Mouse (Mus musculus) midbrain, embryonic 13.5 days (tissue): ENCODE results near the gene Mgrn1. TPM values are rescaled to one million over a fixed set of nuclear protein-coding genes. Genes with fewer than 3 reads are reported as not detected.
A peak's percentile ranks its signal among the peaks of the same experiment; 100 is the strongest.

Experiments used
- ATAC-seq: fragments of 200-750 bp; cut with Nextera tagmentation; 2 replicates; pipeline ENCODE4 v1.8.0; 2017; ENCODE audit warnings: mild to moderate bottlenecking, moderate TSS enrichment, moderate library complexity
- H3K27ac ChIP-seq: fragments of 300-500 bp; sonication (generic); 2 replicates; pipeline ENCODE4 v1.5.1; 2015; ENCODE audit warnings: inconsistent platforms, mild to moderate bottlenecking, moderate library complexity
- H3K27me3 ChIP-seq: fragments of 300-500 bp; sonication (generic); 2 replicates; pipeline ENCODE4 v1.6.1; 2015; ENCODE audit warnings: mild to moderate bottlenecking, inconsistent platforms
- H3K36me3 ChIP-seq: fragments of 300-500 bp; sonication (generic); 2 replicates; pipeline ENCODE4 v1.6.1; 2015; ENCODE audit warnings: mild to moderate bottlenecking, inconsistent platforms
- H3K4me1 ChIP-seq: fragments of 300-500 bp; sonication (generic); replicated peaks from 2 replicates; pipeline ENCODE4 v1.6.1; 2015; ENCODE audit warnings: inconsistent platforms
- H3K4me2 ChIP-seq: fragments of 300-500 bp; sonication (generic); replicated peaks from 2 replicates; pipeline ENCODE4 v1.6.1; 2015; ENCODE audit warnings: moderate library complexity, mild to moderate bottlenecking, inconsistent platforms
- H3K4me3 ChIP-seq: fragments of 300-500 bp; sonication (generic); replicated peaks from 2 replicates; pipeline ENCODE4 v1.5.1; 2015; ENCODE audit warnings: mild to moderate bottlenecking, inconsistent platforms
- H3K9ac ChIP-seq: fragments of 300-500 bp; sonication (generic); replicated peaks from 2 replicates; pipeline ENCODE4 v1.6.1; 2015; ENCODE audit warnings: mild to moderate bottlenecking, inconsistent platforms
- H3K9me3 ChIP-seq: fragments of 300-500 bp; sonication (generic); 2 replicates; pipeline ENCODE4 v1.6.1; 2016; ENCODE audit warnings: mild to moderate bottlenecking, inconsistent platforms
- WGBS: fragments of 180-500 bp; shearing (Covaris S2); methylation state at CpG from one replicate; pipeline ENCODE4 v1.1.7; 2015; 5-methylcytosine and 5-hydroxymethylcytosine counted together
- polyA plus RNA-seq: library from polyadenylated mRNA; unstranded; fragments of >200 nt; fragmentation: Nextera tagmentation; extraction: Ambion mirVana; gene quantifications from 2 replicates; pipeline ENCODE4 v1.2.1, GENCODE M21; 2015

Mgrn1 gene
- polyA plus RNA-seq, 1 experiment from 2014 or later: 101 TPM

DNA sequence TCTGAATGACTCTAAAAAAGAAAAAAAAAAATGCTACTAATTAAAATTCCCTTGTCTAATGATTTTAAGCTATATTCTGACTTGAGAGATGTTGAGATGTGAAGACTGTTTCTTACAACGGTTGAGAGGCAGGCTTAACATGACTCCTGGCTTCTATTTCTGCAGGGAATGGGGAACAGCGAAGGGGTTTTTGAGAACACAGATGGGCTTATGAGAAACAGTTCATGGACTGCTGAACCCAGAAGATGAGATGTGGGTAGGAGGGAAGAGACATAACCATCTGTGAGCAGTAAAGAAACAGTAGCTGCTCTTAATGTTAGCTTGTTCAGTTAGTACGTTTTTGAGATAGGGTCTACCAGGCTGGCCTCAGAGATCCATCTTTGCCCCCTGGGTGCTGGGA, 70.6 kb downstream of the Mgrn1 start:
- Histone ChIP-seq H3K9ac (no peak overlapping the region), H3K4me3 (no peak overlapping the region), H3K27me3 (no peaks in the 10 kb centered on the region), H3K4me1 (no peaks in the 10 kb centered on the region), H3K9me3 (no peaks in the 10 kb centered on the region), H3K27ac (no peak overlapping the region), H3K4me2 (no peak overlapping the region), H3K36me3 (peaks cover 74% of the 10 kb centered on the region)
- WGBS: 87% methylated on average over 3 of the region's 3 CpGs
- no peak for ATAC-seq

DNA sequence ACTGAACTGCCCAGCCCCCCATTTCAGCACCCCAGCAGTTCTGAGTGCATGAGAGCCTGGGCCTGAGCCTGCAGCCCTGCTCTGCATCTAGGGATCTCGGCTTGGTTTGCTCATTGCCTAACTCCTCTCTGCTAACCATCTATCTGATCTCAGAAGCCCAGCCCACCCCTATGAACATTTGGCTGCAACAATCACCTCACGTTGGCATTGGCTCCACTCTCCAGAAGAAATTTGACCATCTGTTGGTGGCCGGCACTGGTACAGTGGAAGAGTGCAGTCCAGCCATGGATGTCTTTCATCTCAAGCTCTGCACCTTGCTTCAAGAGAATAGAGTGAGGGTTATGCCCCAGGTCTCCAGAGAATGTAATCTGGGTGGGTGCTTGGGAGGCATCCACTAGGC, 71.4 kb downstream of the Mgrn1 start:
- ATAC-seq: no peak
- no peak overlapping the region for H3K9ac ChIP-seq
- H3K27ac ChIP-seq: no peak overlapping the region
- H3K36me3 ChIP-seq: peaks cover 66% of the 10 kb centered on the region
- no peaks in the 10 kb centered on the region for H3K27me3 ChIP-seq
- H3K9me3 ChIP-seq: no peaks in the 10 kb centered on the region
- no peak overlapping the region for H3K4me3 ChIP-seq
- H3K4me2 ChIP-seq: no peak overlapping the region
- WGBS: 93% methylated on average over 3 of the region's 3 CpGs
- peaks cover 8% of the 10 kb centered on the region for H3K4me1 ChIP-seq

DNA sequence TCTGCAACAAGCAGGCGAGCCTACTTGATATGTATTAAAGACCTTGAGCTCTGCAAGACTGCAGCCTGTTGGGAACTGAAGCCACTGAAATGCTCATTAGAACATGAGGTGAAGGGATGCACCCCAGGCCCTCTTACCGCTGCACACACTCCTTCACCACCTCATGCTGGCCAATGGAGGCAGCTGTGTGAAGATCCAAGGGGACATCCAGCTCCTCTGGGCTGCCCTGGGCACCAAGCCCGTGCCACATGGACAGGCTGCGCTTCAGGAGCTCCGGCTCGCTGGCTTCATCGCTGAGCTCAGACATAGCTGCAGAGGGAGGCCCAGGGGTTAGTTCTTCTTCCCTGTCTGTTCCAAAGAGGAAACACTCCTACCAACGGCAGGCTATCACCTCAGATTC, 74.2 kb downstream of the Mgrn1 start:
- 89% methylated on average over 8 of the region's 8 CpGs for WGBS
- H3K4me3 ChIP-seq: no peak overlapping the region
- H3K9ac ChIP-seq: no peak overlapping the region
- H3K4me1 ChIP-seq: peaks cover 22% of the 10 kb centered on the region
- peaks cover 38% of the 10 kb centered on the region for H3K36me3 ChIP-seq
- H3K27ac ChIP-seq: no peak overlapping the region
- H3K27me3 ChIP-seq: no peaks in the 10 kb centered on the region
- H3K4me2 ChIP-seq: no peak overlapping the region
- ATAC-seq: no peak
- no peaks in the 10 kb centered on the region for H3K9me3 ChIP-seq

DNA sequence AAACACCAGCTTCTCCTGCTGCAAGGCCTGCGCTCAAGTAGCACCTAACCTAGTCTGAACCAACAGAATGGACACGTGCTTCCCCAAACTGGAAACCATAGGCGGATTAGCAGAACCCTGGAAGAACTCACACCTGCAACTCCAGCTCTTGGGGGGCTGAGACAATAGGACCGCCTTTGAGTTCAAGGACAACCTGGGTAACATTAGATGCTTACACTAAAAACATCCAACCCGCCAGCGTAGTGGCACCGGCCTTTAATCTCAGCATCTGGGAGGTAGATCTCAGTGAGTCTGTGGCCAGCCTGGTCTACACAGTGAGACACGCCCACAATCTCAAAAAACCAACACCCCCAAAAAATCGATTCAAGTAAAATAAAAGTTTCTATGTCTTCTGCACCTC, 77.3 kb downstream of the Mgrn1 start:
- WGBS: 45% methylated on average over 9 of the region's 9 CpGs
- H3K4me1 ChIP-seq: peaks cover 29% of the 10 kb centered on the region
- peak overlapping the region; percentile 81 for H3K4me2 ChIP-seq
- peak overlapping the region; percentile 92 for H3K9ac ChIP-seq
- peak overlapping the region; percentile 94 for H3K4me3 ChIP-seq
- no peaks in the 10 kb centered on the region for H3K27me3 ChIP-seq
- H3K9me3 ChIP-seq: no peaks in the 10 kb centered on the region
- peak overlapping the region; percentile 89; the same call in 1 of the 2 replicates for H3K27ac ChIP-seq
- peaks cover 10% of the 10 kb centered on the region for H3K36me3 ChIP-seq
- no peak for ATAC-seq

DNA sequence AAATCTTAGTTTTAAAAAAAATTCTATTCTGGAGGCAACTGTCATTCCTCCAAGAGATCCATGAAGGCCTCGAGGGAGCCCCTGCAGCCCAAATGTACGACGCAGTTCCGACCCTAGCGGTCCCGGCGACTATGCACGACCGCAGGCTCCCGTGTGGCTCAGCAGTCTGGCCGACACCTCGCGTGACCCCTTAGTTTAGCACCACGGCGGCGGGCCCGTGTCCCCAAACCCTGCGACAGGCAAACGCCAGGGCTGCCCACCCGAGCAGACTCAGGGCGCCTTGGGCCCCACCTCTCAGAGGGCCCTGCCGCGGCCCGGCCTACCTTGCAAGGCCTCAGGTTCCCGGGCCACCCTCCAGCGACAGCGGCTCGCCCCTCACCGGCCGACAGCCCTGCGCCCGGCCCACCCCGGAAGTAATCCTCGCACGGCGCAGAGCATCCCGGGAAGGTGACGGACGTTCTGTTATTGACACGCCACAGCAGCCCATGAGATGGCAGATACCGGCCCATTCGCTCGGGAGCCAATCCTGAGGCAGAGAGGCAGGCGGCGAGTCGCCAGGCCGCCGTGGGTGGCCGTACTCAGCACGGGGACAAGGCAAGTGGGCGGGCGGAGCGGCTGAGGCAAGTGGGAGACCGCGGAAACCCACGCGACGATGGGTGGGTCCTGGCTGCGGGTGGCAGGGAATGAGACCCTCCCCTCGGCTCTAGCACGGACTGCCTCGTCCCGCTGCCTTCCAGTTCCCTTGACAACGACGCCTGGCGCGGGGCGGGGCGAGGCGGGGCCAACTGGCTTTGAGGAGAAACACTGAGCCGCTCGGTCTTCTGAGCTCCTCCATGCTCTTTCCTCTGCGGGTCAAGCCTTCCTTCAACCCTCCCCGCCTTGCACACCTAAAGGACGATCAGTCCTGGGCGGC, 78.0 kb downstream of the Mgrn1 start, which contains the start of gene Anks3:
Gene Anks3, minus strand, starts transcription at position 409 of the 913 bp plus-strand sequence.
- Histone ChIP-seq H3K4me1 (peaks cover 29% of the 10 kb centered on the region), H3K4me3 (peak within 1 kb of the TSS; percentile 94), H3K27ac (peak within 1 kb of the TSS; percentile 89), H3K4me2 (peak within 1 kb of the TSS; percentile 81), H3K9me3 (no peaks in the 10 kb centered on the region), H3K27me3 (no peaks in the 10 kb centered on the region), H3K9ac (peak within 1 kb of the TSS; percentile 92), H3K36me3 (peaks cover 10% of the 10 kb centered on the region)
- peak; percentile 99 for ATAC-seq
- under 1% methylated on average over 75 of the region's 76 CpGs for WGBS

DNA sequence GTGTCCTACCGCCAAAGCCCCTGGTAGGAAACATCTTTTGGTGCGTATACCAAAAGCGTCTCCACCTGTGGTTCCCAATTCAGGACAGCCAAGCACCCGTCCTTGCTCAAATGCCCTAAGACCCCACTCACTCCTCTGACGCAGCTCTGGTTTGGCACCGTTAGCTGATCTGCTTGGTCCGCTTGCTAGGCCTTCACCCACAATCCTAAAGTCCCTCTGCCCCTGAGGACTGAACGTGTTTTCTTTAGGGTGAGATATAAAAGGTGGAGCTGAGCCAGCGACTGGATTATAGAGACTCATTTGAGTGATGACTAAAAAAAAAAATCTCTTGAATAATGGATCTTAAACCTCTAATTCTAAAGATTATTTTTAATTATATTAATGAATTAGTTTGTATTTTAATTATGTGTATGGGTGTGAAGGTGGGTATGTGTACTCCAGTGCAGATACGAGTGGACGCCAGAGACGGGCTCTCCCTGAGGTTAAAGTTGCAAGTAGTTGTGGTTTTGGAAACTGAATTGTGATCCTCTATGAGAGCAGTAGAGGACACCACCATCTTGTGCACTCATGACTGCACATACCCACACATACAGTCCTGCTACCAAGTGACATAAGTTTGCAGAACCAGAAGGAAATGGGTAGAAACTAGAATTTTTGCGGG, 78.8 kb downstream of the Mgrn1 start:
- Histone ChIP-seq H3K9me3 (no peaks in the 10 kb centered on the region), H3K27ac (peak overlapping the region; percentile 89), H3K4me3 (peak overlapping the region; percentile 94), H3K36me3 (peaks cover 15% of the 10 kb centered on the region), H3K4me1 (peaks cover 29% of the 10 kb centered on the region), H3K9ac (peak overlapping the region; percentile 92), H3K27me3 (no peaks in the 10 kb centered on the region), H3K4me2 (peak overlapping the region; percentile 81)
- WGBS: 22% methylated on average over 13 of the region's 13 CpGs
- ATAC-seq: peak; percentile 18

DNA sequence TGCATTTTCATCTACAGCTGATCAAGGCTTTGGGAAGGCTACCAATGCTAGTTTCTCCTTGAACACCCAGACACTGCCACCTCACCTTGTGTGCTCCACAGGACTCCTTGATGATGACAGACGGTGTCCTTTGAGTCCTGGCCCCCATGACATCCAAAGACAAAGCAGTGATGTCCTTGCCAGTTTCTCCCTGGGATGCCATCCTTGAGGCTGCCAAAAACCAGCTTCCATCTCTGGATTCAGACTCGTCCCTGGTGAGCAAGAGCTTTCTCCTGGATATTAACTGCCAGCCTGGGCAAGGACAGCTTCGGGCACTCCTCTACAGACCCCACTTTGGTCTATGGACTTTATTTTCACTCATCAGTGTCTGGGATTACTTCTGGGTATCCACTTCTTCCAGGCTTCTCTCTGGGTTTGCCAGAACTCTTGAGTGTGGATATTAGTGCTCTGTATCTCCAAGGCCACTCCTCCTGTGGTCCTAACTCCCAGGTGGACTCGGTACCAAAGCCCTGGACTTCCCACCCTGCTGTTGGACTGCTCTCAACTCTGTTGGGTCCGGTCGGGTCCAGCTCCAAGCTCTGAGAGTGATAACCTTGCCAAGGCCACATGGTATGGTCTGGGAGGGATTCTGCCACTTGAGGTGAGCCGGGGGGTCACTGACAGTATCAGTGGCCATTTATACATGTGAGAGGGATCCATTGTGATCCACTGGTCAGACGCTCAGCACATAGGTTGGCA, 79.5 kb downstream of the Mgrn1 start:
- WGBS: 87% methylated on average over 8 of the region's 8 CpGs
- H3K27ac ChIP-seq: no peak overlapping the region
- no peak for ATAC-seq
- peaks cover 29% of the 10 kb centered on the region for H3K4me1 ChIP-seq
- peak overlapping the region; percentile 94; the same call in 1 of the 2 replicates for H3K4me3 ChIP-seq
- H3K4me2 ChIP-seq: peak overlapping the region; percentile 81; the same call in 1 of the 2 replicates
- peaks cover 10% of the 10 kb centered on the region for H3K36me3 ChIP-seq
- no peaks in the 10 kb centered on the region for H3K27me3 ChIP-seq
- H3K9me3 ChIP-seq: no peaks in the 10 kb centered on the region
- no peak overlapping the region for H3K9ac ChIP-seq

DNA sequence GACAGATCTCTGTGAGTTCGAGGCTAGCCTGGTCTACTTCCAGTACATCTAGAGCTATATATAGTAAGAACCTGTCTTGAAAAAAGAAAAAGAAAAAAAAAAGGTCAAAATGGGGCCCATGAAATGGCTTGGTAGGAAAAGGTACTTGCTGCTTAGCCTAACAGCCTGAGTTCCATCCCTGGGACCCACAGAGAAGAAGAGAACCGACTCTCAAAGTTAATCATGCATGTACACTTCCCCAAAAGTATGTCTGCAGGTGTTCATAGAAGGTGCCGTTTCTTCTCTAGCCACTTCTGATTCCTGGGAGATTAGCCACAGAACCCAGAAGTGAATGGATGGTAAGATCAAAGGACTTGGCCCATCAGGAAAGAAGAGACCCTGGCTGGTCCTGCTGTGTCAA, 82.4 kb downstream of the Mgrn1 start:
- H3K4me2 ChIP-seq: no peak overlapping the region
- no peaks in the 10 kb centered on the region for H3K27me3 ChIP-seq
- no peak overlapping the region for H3K4me3 ChIP-seq
- H3K27ac ChIP-seq: no peak overlapping the region
- no peak for ATAC-seq
- no peaks in the 10 kb centered on the region for H3K9me3 ChIP-seq
- 77% methylated on average over 3 of the region's 3 CpGs for WGBS
- peaks cover 19% of the 10 kb centered on the region for H3K36me3 ChIP-seq
- peaks cover 12% of the 10 kb centered on the region for H3K4me1 ChIP-seq
- no peak overlapping the region for H3K9ac ChIP-seq

DNA sequence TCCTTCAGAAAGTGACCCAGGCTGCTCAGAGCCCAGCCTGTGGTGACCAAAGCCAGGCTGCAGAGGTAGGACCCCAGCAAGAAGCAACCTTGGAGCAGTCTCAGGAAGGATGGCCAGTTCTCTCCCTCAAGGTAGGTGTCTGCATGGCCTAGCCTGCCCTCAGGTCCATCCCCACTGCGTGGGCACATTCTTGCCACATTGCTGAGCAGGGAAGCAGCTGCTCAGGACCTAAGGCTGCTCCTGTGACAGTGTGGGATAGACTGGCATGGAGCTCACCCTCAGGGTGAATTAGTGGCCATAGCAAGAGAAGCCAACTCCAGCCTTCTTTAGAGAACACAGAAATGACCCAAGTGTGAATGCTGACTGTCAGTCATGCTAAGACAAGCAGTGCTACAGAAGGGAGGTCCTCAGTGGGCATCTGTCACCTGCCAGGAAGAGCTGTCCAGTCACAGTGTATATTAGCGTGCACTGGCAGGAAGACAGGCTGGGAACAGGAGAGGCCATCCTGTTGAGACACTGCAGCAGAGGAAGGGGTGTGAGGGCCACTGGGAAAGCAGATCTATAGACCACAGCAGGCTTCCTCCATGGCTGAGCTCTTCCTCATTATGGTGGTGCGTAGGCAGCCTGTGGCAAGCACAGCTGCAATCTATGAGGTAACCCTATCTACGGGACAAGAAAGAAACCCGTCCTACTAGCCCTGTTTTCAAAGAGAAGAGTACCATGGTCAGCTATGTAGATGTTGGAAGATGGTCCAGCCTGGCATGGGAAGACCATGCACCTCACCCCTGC, 83.2 kb downstream of the Mgrn1 start:
- H3K9ac ChIP-seq: no peak overlapping the region

DNA sequence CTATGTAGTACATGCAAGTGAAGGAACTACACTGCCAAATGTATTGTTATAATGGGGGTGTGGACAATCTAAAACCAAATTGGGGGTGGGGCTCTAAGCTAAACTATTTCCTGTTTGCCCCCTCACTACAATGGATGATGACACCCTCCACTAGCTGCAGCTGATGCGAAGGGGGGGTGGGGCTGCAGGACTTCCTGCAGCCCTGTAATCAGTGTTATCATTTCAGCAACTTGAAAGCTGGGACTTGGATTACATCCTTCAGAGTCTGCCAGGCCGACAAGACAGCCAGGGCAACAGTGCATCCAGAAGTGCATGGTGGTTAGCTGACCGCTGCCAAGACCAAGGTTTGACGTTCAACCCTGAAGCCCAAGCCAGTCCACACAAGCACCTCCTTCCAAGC, 85.6 kb downstream of the Mgrn1 start:
- Histone ChIP-seq H3K9ac (no peak overlapping the region), H3K4me3 (no peak overlapping the region), H3K27ac (no peak overlapping the region), H3K9me3 (no peaks in the 10 kb centered on the region), H3K27me3 (no peaks in the 10 kb centered on the region), H3K4me2 (no peak overlapping the region), H3K4me1 (no peaks in the 10 kb centered on the region), H3K36me3 (peaks cover 19% of the 10 kb centered on the region)
- WGBS: 90% methylated on average over 4 of the region's 4 CpGs
- ATAC-seq: no peak

More for the DNA sequence above, 83.2 kb downstream of the Mgrn1 start:
- H3K4me3 ChIP-seq: no peak overlapping the region
- H3K4me2 ChIP-seq: no peak overlapping the region
- WGBS: 84% methylated on average over 5 of the region's 5 CpGs
- ATAC-seq: no peak
- no peaks in the 10 kb centered on the region for H3K27me3 ChIP-seq
- peaks cover 19% of the 10 kb centered on the region for H3K36me3 ChIP-seq
- H3K9me3 ChIP-seq: no peaks in the 10 kb centered on the region
- peaks cover 10% of the 10 kb centered on the region for H3K4me1 ChIP-seq
- H3K27ac ChIP-seq: no peak overlapping the region

DNA sequence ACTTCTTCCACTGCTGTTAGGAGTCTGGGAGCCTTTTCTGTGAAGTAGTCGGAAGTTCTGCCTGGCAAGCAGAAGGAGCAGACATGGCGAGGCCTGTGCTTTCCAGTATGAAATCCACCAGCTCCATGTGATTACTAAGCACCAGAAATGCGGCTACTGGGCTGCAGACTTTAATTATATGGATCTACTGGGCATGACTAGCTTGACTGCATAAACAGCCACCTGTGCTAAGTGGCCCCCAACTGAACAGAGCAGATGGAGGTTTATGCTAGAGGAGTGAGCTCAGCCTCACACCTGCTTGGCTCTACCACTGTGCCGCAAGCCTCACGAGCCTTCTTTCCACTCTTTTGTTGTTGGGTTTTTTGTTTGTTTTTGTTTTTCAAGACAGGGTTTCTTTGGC, 88.5 kb downstream of the Mgrn1 start:
- no peak overlapping the region for H3K9ac ChIP-seq
- no peak overlapping the region for H3K27ac ChIP-seq
- no peak overlapping the region for H3K4me2 ChIP-seq
- no peaks in the 10 kb centered on the region for H3K4me1 ChIP-seq
- no peak for ATAC-seq
- peaks cover 12% of the 10 kb centered on the region for H3K36me3 ChIP-seq
- H3K9me3 ChIP-seq: no peaks in the 10 kb centered on the region
- H3K27me3 ChIP-seq: no peaks in the 10 kb centered on the region
- no peak overlapping the region for H3K4me3 ChIP-seq
- WGBS: 77% methylated on average over 5 of the region's 5 CpGs
